Mouse (Mus musculus): Measurements from ENCODE around the gene Vmn1r9. TPM values are rescaled to one million over a fixed set of nuclear protein-coding genes. Genes with fewer than 3 reads are reported as not detected.

Gene Vmn1r9
- polyA plus RNA-seq (2012; rRNA removed), result not detected in 2 replicates

GRCm38 (mm10) chr6:57066487-57066886 lies at the start of gene Vmn1r9:
Gene Vmn1r9, plus strand, starts transcription at chr6:57066787.

GRCm38 (mm10) chr6:57025224-57025623 lies 41.4 kb upstream of the Vmn1r9 start, which contains the start of gene Vmn1r7:
Gene Vmn1r7, minus strand, starts transcription at chr6:57025324.

GRCm38 (mm10) chr6:57031984-57032383 lies 34.6 kb upstream of the Vmn1r9 start, which contains the start of gene Vmn1r8:
Gene Vmn1r8, plus strand, starts transcription at chr6:57032284.

GRCm38 (mm10) chr6:57109154-57109553 lies 42.6 kb downstream of the Vmn1r9 start, which contains the start of gene Vmn1r10:
Gene Vmn1r10, plus strand, starts transcription at chr6:57109454.

Other genes with a start within 250 kb of the Vmn1r9 start
- 34.4 and 43.0 TPM in 2 replicates for gene Fkbp9, start 234.7 kb upstream of the Vmn1r9 start, polyA plus RNA-seq (2012; rRNA removed)
- 8.4 and 8.7 TPM in 2 replicates for gene Nt5c3, start 142.9 kb upstream of the Vmn1r9 start, polyA plus RNA-seq (2012; rRNA removed)
- gene Vmn1r4, start 142.8 kb upstream of the Vmn1r9 start, polyA plus RNA-seq (2012; rRNA removed), result not detected in 2 replicates
- not detected in 2 replicates for gene Vmn1r5, start 96.5 kb upstream of the Vmn1r9 start, polyA plus RNA-seq (2012; rRNA removed)
- not detected in 2 replicates for gene Vmn1r6, start 69.5 kb upstream of the Vmn1r9 start, polyA plus RNA-seq (2012; rRNA removed)
- gene Vmn1r7, start 41.5 kb upstream of the Vmn1r9 start, polyA plus RNA-seq (2012; rRNA removed), result not detected in 2 replicates
- not detected in 2 replicates for gene Vmn1r8, start 34.5 kb upstream of the Vmn1r9 start, polyA plus RNA-seq (2012; rRNA removed)
- gene Vmn1r10, start 42.7 kb downstream of the Vmn1r9 start, polyA plus RNA-seq (2012; rRNA removed), result not detected in 2 replicates
- not detected in 2 replicates for gene Vmn1r11, start 66.7 kb downstream of the Vmn1r9 start, polyA plus RNA-seq (2012; rRNA removed)
- gene Vmn1r12, start 90.1 kb downstream of the Vmn1r9 start, polyA plus RNA-seq (2012; rRNA removed), result not detected in 2 replicates
- gene Vmn1r13, start 136.5 kb downstream of the Vmn1r9 start, polyA plus RNA-seq (2012; rRNA removed), result not detected in 2 replicates
- gene Vmn1r14, start 164.9 kb downstream of the Vmn1r9 start, polyA plus RNA-seq (2012; rRNA removed), result not detected in 2 replicates
- gene Vmn1r15, start 191.2 kb downstream of the Vmn1r9 start, polyA plus RNA-seq (2012; rRNA removed), result not detected in 2 replicates